In the genomic region with DNA sequence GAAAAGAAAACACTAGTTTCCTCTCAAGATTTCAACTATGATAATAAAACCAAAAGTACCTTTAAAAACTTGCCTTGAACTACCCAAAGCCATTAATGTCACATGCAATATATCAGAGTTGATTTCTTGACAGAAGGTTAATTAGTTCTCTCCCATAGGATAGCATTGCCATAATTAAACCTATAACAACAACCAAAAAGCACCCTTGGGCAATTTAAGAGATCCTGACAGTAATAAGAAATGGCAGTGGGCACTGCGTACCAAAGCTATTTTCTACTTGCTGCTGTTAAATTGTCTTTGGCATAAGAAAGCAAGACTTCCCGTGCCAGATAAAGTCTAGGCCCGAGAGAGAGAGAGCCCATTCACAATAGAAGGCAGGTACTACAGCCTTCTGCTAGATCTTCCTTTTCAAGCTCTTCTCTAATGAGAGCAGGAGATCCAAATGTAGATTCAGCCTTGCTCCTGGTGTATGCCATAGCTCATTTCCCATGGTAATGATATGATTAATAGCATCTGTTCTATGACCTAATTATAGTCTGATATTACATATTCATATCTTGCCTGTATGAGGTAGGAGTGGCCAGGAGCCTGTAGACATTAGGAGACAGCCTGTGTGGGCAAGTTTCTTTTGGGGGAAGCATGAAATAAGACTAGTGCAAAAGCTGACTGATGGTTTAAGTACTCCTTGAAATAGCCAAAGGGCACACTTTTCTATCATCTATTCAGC, we compare ENCODE assay signal across 21 mouse cellular contexts.
"Had no signal": no experiment of that assay in that cellular context is flagged by ENCODE, and none has a peak within 500 bp of the region (broad histone marks: within the 10 kb centered on the region; RNA-seq: fewer than 3 reads in every experiment).

No protein-coding gene starts in this region.

- H3K4me2 ChIP-seq: kidney, embryonic 15.5 days; liver, embryonic 13.5 days; midbrain, embryonic 11.5 days; neural tube, embryonic 13.5 days had no signal

- DNase-seq: kidney, adult 2 months; kidney, postnatal 10 days; kidney, postnatal 36 days; layer of hippocampus, postnatal 36 days; liver, embryonic 13.5 days; lung, adult 2 months; lung, postnatal 14 days; lung, postnatal 4 days; midbrain, embryonic 14.5 days; right cerebral cortex, adult 18-20 months; right cerebral cortex, postnatal 14 days; right cerebral cortex, postnatal 4 days; thymus, adult 2 months; thymus, postnatal 14 days; thymus, postnatal 4 days had no signal

- H3K9me3 ChIP-seq: kidney, embryonic 15.5 days; liver, embryonic 13.5 days; neural tube, embryonic 13.5 days had no signal

- H3K9ac ChIP-seq: kidney, embryonic 15.5 days; liver, embryonic 13.5 days; neural tube, embryonic 13.5 days had no signal

- H3K36me3 ChIP-seq: kidney, embryonic 15.5 days; liver, embryonic 13.5 days; neural tube, embryonic 13.5 days had no signal

- H3K27me3 ChIP-seq: kidney, embryonic 15.5 days; liver, embryonic 13.5 days had no signal

- H3K4me1 ChIP-seq: liver, embryonic 13.5 days; neural tube, embryonic 13.5 days had no signal

- H3K4me3 ChIP-seq: kidney, embryonic 15.5 days; left cerebral cortex, adult 2 months; liver, embryonic 13.5 days; myocyte; neural tube, embryonic 13.5 days had no signal

- H3K27ac ChIP-seq: kidney, embryonic 15.5 days; left cerebral cortex, adult 2 months; liver, embryonic 13.5 days; neural tube, embryonic 13.5 days; stomach, postnatal 0 days had no signal
